Mouse (Mus musculus) megakaryocyte, adult 5-6 weeks (primary cell): ENCODE measurements around the gene Smg9. TPM values are rescaled to one million over a fixed set of nuclear protein-coding genes. Genes with fewer than 3 reads are reported as not detected.
A peak's percentile ranks its signal among the peaks of the same experiment; 100 is the strongest.
"Not testable (repeated sequence)": the region's sequence is repeated elsewhere in the genome, so short reads cannot be mapped to it uniquely, and the experiment has no call there.

Source experiments
- ATAC-seq: 2 replicates; pipeline ENCODE4 v1.8.0; 2016; ENCODE audit warnings: mild to moderate bottlenecking, inconsistent platforms; ENCODE audit not compliant: poor library complexity, severe bottlenecking
- total RNA-seq, 2 experiments: library from RNA; stranded (forward) in 1 of 2; stranded (reverse) in 1 of 2; fragments of 153-499, 151-499 nt in 1 of 2; fragments of 221-1000, 200-1000 nt in 1 of 2; gene quantifications; 2 replicates each; pipeline versions ENCODE4 v1.2.3 to v1.2.4; 2015 to 2017

Gene Smg9
- total RNA-seq, 2 experiments from 2014 or later: 16.7 to 22.3 TPM

DNA sequence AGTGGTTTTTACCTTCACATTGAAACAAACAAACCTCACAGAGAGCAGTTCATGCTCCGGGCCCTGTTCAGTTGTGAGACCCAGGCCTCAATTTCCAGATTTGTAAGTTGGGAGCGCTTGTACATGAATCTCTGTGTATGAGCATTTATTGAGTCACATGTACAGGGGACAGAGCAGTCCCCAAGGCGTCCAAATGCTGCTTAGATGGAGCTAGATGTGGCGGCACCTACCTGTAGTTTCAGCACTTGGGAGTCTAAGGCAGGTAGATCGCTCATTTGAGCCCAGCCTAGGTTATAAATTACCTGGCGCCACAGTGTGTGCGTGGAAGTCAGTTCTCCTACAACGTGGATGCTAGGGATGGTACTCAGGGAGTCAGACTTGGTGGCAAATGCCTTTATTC, 23.0 kb upstream of the Smg9 start:
- ATAC-seq: no peak

DNA sequence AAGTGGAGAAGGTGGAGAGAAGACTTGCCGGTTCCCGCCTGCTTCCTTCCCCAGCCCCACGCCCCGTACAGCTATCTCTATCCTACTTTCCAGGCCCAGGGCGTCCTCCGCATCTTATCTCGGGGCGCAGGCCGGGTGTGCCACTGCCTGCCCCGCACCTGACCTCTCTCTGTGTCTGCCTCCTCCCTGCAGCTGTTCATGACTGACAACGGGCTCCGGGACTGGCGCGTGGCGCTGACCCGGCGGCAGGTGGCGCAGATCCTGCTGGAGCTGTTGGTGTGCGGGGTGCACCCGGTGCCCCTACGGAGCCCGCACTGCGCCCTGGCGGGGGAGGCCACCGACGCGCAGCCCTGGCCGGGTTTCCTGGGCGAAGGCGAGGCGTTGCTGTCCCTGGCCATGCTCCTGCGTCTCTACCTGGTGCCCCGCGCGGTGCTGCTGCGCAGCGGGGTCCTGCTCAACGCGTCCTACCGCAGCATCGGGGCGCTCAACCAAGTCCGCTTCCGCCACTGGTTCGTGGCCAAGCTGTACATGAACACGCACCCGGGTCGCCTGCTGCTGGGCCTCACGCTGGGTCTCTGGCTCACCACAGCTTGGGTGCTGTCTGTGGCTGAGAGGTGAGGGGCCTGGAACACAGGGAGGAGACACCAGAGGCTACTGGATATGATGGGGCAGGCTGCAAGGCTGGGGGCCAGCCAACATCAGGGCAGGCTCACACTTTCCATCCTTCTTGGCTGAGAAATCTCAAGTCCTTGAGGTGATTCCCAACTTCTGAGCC, 22.1 kb upstream of the Smg9 start:
- ATAC-seq: peak; percentile 11

DNA sequence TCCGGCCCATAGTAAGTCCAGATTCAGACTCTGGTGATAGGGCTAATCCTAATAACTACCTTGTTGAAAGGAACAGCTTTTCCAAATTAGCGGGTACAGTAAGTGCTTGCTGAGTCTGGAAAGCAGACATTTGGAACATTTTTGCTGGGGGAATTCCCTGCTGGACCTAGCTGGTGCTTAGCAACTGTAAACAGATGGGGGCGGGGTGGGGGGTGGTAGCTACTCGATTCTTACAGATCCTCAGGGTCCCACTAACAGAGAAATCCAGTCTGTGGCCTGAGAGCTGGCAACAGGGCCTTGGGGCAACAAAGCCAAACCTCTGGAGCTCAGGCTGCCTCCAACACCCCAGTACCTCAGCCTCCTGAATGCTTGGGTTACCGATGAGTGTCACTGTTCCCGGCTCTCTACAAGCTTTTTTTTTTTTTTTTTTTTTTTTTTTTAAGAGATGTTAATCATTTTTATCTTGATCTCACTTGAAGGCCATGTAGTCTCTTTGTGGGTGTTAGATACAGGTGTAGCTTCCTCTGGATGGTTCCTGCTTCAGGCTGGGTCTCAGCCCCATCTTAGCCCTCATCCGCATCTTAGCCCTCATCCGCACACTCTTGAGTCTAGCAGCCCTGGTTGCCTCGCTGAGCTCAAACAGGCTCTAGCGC, 21.2 kb upstream of the Smg9 start:
- ATAC-seq: no peak

DNA sequence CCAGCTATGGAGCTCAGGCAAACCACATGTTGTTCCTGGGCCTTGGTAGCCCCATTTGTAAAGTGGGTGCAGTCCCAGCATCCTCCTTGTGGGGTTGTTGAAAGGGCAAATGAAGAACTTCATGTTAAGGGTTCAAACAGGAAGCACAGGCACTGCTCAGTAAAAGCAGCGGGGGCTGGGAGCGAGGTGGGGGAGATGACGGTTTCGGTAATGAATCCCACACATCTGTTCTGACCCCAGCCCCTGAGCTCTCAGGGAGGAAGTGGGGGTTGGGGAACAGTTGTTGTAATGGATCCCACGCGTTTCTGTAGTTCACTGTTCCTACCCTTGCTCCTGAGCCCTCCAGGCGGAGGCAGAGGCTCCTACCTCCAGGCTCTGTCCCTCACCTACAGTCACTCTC, 19.5 kb upstream of the Smg9 start:
- ATAC-seq: peak; percentile 57

DNA sequence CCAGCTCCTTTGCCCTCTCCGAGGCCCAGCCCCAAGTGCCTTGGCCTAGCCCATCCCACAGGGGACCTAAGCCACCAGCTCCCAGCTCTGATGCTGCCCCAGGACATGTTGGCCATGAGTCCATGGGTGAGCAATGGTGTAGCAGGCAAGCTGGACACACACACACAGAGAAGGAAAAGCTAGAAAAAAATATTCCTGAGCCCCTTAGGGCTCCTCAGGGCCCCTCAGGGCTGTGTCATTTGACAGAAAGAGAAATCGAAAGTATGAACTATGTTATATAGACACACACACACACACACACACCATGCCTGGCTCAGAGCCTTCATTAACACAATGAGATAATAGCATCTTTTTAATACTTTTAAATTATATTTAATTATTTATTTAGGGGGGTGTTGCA, 19.0 kb upstream of the Smg9 start:
- ATAC-seq: no peak

DNA sequence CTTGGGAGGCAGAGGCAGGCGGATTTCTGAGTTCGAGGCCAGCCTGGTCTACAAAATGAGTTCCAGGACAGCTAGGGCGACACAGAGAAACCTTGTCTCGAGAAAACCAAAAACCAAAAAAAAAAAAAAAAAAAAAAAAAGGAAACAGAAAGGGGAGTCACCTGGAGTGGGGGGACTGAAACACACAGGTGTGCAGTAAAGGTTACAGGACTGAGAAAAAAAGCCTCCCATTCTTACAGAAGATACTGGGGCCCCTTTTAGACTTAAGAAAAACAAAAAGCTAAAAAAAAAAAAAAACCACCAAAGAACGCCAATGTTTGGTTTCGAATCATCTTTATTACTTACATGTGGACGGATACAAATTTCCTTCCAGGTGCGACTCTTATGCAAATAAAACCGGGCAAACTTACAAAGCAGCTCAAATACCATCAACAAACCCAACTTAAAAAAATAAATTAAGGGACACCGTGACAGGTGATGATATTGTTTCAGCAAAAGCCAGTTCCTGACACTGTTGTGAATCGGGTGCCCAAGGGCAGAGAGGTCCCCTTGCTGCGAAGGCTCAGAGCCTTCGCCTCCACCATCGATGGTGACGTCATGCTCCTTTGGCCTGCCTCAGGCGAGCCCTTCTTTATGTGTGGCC, 16.6 kb upstream of the Smg9 start:
- ATAC-seq: no peak

DNA sequence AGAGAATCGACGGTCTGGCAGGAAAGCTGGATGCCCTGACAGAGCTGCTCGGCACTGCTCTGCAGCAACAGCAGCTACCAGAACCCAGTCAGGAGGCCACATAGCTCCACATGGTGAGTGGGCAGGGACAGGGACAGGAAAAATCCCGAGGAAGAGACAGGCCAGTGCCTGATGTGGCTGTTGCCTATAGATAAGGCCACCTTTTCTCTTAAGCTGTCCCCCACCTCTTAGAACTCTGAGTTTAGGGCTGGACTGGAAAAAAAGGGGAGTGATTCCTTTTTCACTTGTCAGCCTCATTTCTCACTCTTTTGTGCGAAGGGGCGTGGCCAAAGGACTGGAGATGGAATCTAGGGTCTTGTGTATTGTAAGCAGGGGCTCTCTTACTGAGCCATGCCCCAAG, 15.3 kb upstream of the Smg9 start:
- ATAC-seq: no peak

DNA sequence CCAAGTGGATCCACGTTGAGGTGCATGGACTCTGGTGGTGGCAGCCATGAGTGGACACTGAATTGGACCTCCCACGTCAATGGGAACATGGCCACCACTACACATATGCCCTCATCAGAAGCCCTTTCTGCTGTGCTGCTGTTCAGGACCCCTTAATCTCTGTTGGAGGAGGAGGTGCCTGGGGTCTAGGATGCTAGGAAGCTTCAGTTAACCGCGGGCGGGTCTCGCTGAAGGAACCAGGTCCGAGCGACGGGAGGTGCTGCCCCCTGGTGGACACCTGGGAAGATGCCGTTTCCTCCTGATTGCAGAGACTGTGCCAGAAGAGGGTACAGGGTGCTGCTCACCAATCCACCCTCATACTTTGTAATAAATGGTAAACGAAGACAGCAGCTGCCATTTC, 14.6 kb upstream of the Smg9 start:
- ATAC-seq: peak; percentile 53

DNA sequence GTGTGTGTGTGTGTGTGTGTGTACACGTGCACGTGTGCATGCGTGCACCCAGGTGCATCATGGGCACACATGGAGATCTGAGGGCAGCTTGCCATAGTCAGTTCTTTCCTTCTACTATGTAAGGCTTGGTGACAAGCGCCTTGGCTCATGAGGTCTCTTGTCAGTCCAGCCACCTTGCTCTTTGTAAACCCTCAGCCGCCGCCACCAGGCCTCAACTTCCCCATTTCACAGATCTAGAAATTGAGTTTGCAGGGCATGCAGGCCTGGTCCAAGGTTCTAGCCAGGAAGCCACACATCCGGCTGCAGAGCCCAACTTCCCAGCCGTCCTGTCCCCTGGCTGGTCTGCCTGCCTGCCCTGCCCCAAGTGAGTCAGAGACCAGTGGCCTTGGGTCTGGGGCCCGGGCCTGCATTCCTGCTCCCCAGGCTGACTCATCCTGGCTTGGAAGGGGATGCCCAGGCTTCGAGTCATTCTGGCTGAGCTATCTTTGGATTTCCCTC, 12.3 kb upstream of the Smg9 start:
- ATAC-seq: peak; percentile 67

DNA sequence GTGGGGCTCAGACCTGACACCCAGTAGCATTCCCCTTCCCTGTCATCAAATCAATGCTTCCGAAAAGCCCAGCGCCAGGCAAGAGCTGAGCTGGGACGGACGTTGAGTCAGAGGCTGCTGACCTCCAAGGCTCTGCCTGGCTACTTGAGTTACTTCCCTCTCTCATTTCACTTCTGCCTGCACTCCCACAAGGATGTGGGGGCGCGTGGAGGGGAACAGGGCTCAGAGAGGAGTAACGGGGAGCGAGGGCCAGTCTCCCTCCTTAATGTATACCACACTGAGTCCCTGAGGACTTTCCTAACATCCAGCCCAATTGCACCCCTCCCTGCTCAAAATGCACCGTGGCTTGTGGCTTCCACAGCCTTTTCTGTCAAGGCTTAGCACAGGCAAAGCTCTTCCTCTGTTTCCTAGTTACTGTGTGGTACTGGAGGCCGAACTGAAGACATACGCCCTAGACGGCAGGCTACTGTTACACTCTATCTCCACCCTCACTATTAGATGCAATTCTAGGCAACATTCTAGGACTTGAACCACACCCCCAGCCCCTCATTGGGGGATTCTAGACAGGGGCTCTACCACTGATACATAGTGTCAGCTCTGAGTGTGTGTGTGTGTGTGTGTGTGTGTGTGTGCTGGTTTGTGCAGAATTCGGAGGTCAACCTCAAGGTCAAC, 9.8 kb upstream of the Smg9 start:
- ATAC-seq: peak; percentile 66

DNA sequence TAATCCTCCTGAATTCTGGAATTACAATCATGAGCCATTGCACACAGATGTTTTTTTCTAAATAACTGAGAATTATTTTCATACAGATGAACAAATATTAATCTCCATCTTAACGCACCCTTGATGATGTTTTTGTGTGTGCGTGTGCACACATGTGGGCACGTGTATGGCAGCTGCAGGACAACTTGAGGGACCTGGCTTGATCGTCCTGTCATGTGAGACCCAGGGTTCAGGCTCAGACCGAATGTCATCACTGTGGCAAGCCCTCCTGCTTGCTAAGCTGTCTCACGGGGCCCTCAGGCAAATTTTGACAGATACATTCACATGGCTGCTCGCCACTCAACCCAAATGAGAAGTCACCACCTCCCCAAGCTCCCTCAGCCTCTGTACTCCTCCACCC, 8.9 kb upstream of the Smg9 start:
- no peak for ATAC-seq

DNA sequence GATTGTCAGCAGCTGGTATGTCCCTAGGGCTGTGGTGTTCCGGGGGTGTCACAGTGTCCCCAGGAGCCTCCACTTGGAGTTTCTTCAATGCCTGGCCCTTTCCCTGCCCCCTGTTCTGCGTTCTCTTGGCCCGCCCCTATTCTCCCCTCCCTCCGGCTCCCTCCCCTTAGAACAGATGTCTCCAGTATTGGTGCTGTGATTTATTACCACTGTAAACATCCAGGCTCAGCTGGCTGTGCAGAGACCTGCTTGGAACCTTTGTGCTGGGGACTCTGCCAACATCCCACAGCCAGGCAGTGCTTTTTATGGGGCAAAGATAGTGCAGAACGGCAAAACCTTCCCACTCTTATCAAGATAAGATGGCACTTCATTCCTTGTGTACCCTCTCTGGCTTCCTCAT, 8.3 kb upstream of the Smg9 start:
- no peak for ATAC-seq

DNA sequence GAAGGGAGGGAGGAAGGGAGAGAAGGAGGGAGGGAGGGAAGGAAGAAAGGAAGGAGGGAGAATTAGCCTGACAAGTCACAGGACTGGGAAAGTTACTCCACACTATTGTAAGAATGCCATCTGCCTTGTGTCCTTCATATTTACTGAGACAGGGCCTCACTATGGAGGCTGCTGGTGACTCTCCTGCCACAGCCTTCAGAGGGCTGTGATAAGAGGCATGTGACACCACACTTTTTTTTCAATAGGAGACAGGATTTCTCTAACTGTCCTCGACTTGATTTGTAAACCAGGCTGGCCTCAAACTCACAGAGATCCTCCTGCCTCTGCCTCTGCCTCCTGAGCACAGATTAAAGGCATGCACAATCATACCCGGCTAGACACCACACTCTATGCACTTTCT, 7.7 kb upstream of the Smg9 start:
- ATAC-seq: no peak

DNA sequence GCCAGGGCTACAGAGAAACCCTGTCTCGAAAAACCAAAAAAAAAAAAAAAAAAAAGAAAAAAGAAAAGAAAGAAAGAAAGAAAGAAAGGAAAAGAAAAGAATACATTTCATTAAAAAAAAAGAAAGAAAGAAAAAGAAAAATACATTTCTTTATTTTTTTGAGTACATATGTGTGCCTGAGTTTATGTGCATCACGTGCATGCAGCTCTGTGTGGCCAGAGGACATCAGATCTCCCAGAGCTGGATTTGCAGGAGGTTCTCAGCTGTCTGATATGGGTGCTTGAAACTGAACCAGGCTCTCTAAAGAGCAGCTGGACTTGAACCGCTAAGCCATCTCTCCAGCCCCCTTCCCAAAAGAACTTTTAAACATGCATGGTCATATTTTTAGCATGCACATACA, 5.4 kb upstream of the Smg9 start:
- no peak for ATAC-seq

DNA sequence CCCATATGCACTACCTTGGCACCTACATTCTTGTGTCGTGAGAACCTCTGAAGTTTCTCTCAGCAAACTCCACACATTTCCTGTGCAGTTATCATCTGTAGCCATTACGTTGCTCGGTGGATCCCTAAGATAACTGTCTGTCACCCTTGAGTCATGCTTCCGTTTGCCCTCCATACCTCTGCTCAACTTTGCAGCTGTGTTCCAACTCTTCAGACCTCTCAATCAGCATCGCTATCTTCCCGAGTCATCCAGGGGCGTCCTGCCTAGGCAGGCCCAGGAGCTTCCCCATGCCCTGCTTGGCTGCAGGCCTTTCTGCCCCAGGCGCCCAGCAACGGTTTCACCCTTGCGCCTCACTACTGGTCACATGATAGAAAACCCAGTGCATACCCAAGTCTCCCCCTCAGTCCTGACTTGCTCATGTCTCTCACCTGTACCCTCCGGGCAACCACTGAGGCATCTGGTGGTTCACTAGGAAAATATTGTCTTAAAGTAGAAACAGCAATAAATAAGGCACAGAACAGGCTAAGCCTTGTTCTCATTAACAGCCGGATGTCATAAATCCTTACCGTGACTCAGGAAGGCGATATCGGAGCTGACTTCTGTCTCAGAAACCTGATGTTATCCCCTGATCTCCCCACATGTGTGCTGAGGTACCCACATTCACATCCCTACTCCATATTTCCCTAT, 4.8 kb upstream of the Smg9 start:
- peak; percentile 13 for ATAC-seq

DNA sequence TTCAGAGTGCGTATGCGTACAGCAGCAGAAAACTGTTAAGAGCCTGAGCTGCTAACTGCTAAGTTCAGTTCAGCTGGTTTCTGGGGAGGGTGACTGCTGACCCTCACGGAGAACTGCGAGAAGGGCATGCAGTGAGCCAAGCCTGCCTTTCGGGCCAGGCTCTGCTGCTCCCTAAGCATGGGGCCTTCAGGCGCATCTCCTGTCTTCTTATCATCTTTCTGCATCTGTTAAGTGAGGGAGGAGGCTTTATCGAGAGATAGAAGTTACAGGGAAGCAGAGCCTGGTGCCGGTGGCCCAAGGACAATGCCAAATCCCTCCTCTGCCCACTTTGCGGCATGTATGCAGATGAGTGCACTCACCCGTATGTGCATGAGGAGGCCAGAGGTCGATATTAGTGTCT, 2.6 kb upstream of the Smg9 start:
- no peak for ATAC-seq

DNA sequence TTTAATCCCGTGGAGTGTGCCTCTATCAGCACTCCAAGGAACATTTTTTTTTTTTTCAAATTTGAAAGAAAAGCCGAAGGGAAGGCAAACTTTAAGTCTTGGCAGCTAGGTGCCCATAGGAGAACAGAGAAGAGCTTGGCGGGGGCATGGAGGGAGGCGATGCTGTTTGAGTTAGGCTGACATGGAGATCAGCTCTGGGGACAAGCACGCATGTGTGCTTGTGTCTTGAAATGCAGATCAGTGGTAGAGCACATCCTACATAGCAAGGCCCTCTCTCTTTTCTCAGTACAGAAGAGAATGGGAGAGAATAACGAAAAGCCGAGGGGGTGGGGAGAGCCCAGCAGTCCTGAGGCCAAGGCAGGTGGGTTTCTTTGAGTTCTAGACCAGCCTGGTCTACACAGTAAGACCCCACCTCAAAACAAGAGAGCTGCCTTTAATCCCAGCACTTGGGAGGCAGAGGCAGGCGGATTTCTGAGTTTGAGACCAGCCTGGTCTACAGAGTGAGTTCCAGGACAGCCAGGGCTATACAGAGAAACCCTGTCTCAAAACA, 980 bp upstream of the Smg9 start:
- no peak for ATAC-seq

DNA sequence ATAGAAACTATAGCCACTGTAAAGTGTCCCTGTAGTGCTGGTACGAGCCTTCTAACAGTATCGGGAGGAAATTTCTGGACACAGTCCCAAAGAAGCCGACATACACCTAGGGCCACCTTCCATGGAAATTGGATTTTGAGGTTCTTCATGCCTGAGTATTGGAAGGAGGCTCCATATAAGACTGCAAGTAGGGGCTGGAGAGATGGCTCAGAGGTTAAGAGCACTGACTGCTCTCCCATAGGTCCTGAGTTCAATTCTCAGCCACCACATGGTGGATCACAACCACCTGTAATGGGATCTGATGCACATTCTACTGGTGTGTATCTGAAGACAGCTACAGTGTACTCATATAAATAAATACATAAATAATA, 648 bp downstream of the Smg9 start:
- ATAC-seq: no peak

DNA sequence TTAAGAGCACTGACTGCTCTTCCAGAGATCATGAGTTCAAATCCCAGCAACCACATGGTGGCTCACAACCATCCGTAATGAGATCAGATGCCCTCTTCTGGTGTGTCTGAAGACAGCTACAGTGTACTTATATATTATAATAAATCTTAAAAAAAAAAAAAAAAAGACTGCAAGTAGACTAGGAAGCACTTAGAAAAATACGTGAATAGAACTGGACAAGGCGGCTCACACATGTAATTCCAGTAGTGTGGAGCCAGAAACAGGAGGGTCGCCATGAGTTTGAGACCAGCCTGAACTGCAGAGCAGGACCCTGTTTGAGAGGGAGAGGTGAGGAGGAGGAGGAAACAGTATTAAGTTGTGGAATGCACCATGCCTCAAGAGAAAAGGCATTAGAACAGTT, 1.1 kb downstream of the Smg9 start:
- not testable (repeated sequence) for ATAC-seq

DNA sequence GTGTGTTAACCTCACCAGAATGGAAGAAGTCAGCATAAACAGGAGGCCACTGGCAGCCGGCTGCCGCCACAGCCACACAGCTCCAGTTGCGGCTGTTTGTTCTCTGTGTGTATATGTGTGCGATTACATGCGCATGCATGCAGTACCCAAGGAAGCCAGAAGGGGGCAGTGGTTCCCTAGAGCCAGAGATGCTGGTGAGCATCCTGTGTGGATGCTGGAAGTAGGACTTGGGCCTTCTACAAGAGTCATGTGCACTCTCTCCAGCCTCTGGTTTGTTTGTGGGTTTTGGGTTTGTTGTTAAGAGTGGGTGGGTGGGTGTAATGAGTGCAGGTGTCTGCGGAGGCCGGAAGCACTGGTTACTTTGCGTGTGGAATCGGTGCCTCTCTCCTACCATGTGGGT, 3.4 kb downstream of the Smg9 start:
- ATAC-seq: peak; percentile 34; the same call in 1 of the 2 replicates

DNA sequence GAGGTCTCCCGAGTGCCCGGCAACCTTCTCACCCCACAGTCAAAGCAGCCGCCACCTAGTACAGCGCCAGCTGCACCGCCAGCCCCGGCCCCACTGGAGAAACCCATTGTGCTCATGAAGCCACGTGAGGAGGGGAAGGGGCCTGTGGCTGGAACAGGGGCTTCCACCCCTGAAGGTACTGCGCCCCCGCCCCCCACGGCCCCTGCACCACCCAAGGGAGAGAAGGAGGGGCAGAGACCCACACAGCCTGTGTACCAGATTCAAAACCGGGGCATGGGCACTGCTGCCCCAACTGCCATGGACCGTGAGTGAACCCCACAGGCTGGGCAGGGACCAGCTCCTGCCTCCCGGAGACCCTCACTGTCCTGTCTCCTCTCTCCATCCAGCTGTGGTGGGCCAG, 6.2 kb downstream of the Smg9 start:
- ATAC-seq: no peak
